Mouse (Mus musculus): ENCODE measurements around the gene Tfdp2.
"Not testable (repeated sequence)": the region's sequence is repeated elsewhere in the genome, so short reads cannot be mapped to it uniquely, and the experiment has no call there.

Tfdp2 gene

DNA sequence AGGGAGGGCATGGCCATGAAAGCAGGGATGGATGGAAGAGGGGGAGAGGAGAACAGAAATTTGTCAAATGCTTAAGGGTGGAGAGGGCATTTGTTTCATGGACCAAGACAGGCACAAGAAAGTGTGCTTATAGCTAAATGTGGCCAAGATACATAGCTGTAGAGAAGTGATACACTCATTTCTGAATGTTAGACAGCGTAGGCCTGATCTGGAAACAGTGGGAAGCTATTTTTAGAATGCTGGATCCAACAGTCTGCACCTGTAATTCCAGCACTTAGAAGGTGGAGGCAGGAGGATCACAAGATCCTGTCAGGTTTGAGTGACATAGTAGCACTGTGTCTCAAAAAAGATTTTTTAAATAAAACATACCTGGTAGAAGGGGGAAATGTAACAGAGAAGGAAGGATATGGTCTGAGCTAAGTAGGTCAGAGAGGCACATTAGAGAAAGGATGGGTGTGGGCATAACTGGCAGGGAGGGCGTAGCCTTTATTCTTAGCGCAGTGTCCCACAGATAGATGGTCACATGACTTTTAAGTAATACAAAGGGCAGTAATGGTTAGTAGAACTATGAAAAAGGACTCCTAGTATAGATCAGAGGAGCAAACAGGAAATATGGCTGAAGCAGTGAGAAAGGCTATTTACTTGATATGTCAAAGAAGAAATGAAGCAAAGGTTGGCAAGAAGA, 103.4 kb downstream of the Tfdp2 start:
- DNase-seq (ENCODE audit: low read depth, low spot score) = no peak

DNA sequence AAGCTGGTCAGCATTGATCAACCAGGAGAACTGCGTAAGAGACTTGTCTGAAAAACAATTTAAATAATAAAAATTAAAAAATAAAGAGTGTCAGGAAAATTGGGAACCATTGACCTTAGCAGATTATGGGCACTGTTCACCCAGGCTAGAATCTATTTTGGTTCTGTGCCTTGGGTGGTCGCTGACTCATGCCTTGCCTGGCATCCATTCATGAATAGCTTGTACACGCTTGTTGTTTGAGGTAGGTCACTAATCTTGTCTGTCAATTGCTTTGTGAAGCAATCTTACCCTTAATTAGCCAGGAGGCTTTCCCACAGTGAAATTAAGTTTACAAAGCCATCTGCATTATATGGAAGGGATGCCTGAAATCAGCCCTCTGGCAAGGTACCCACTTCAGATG, 112.7 kb downstream of the Tfdp2 start:
- no peak for DNase-seq (ENCODE audit: low read depth, low spot score)

DNA sequence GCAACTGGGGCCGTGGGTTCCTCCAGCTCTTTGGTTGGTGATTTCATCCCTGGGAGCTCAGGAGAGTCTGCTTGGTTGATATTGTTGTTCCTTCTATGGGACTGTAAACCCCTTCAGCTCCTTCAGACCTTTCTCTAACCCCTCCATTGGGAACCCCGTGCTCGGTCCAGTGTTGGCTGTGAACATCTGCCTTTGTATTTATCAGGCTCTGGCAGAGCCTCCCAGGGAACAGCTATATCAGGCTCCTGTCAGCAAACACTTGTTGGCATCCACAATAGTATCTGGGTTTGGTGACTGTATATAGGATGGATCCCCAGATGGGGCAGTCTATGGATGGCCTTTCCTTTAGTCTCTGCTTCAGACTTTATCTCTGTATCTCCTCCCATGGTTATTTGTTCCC, 116.0 kb downstream of the Tfdp2 start:
- no peak for DNase-seq (ENCODE audit: low read depth, low spot score)

DNA sequence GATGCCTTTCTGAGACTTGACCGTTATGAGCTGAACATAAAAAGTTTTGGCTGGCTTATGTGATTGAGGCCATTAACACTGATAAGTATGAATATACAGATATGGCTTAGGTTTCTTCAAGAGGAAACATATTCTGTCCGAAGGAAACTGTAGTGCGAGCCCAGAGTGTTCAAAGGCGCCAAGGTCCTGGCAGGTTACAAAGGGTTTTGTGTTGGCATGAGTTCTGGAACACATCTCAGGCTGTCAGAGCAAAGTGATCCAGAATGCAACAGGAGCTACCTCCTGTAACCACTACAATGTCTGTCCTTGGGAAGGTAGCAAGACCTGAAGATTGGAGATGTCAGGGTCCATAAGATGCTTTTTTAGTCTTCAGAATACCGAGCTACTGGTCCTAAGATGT, 123.3 kb downstream of the Tfdp2 start:
- DNase-seq (ENCODE audit: low read depth, low spot score) = no peak

DNA sequence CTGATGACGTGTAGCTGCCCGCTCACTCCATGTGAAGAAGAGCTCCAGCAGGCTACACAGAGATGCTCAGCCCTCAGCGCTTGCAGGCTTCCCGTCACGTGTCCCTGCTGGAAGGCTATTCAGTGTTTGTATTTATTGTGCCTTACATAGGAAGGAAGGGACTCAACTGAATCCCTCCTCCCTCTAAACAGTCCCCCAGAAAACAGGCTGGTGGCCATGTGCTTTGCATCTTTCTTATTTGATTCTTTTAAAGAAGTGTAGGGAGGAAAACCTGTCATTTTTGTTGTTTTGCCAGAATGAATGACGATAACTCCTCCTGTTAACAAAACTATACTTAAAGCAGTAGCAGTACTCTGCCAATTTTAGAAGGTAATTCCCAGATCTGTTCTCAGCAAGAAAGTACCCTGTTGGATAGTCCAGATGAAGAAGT, 124.5 kb downstream of the Tfdp2 start:
- DNase-seq (ENCODE audit: low read depth, low spot score) = no peak

DNA sequence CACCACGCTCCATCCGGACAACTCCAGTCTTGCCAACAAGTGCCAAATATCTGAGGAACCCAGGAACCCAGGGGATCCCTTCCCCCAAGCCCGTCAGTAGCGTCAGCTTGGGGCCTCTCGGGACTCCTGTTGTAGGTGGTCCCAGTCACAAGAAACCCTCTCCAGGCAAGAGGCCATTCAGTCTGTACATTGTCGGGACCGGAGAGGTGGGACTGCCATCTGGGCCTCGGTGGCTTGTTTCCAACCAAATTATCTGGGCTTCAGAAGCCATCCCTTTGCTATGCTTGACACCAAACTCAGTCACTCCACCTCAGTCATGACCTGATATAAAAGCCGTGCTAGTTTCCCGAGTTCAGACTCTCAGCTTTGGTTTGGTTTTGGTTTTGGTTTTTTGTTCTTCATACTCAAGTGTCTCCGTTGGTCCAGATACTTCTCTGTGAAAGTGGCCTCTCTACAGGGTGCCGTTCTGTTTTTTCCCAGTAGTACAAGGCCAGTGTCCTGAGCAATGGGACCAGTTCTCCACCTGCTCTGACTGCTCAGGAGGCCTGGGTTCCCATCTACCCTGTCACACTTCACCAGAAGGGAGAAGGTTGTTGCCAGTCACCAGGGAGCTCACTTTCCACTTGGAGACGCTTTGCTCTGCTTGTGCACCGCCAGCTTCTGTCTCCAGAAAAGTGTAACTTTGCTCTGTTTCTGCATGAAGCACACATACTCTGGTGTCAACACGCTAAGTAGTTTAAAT, 126.5 kb downstream of the Tfdp2 start:
- DNase-seq (ENCODE audit: low read depth, low spot score) = no peak

DNA sequence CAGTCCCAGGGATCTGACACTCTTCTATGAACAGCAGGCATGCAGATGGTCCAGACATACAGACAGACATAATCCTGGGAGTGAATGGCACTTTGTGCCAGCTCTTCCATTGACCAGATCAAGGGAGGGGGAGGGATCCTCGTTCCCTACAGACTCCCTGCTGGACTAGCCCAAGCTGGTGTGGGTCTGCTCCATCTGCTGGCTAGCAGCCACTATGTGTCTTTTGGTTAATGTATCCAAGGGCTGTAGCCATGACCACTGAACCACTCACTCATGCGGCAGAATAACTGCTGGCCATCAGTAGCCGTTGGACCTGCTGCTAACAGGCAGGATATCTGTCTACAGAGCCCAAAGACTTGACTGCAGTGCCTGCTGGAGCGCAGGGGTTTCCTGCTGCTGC, 128.4 kb downstream of the Tfdp2 start:
- DNase-seq (ENCODE audit: low read depth, low spot score) = no peak

DNA sequence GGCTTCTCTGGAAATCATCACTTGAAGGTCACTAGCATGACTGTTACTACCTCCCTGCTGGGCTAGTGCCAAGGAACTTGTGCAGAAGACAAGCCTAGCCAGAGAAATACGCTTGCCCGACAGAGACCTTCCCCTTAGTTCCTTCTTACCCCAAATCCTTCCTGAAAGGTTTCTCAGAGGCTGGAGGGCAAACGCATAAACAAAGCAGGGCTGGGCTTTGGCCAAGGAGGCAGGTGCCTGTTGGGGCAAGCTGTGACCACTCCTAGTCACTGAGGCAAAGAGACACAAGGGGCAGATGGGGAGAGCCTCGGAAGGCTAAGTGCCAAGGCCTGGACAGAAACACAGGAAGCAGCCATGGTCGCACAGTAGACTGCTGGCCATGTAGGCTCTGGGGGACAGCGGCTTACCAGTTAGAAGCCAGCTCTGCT, 130.4 kb downstream of the Tfdp2 start:
- no peak for DNase-seq (ENCODE audit: low read depth, low spot score)

DNA sequence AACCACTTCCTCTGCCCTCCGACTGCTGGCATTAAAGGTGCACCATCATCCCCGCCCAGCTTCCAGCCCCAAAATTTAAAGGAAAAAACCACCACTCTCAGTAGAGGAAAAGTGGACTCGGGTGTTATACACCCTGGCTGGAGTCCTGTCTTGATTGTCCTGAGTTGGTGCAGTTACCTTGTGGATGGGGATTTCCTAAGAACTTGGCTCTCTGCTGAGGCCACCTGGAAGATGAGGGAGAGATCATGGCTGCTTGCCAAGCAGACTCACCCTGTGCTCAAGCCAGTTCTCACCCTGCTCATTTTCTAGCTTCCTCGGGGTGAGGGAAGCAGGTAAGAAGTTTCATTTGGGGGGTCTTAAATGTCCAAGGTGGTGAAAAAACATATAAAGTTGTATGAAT, 132.2 kb downstream of the Tfdp2 start:
- no peak for DNase-seq (ENCODE audit: low read depth, low spot score)

DNA sequence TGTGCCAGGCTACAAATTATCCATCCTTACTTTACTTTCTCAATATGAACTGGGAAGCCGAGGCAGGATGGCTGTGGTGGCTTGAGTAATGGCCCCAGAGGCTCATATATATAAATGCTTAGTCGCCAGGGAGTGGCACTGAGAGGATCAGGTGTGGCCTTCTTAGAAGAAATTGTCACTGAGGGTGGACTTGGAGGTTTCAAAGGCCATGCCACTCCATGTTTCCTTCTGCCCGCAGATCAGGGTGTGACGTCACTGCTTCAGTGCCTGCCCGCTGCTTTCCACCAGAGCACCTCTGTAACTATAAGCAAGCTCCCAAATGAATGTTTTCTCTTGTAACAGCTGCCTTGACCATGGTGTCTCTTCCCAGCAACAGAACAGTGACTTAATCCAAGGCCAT, 135.1 kb downstream of the Tfdp2 start:
- DNase-seq (ENCODE audit: low read depth, low spot score) = no peak

DNA sequence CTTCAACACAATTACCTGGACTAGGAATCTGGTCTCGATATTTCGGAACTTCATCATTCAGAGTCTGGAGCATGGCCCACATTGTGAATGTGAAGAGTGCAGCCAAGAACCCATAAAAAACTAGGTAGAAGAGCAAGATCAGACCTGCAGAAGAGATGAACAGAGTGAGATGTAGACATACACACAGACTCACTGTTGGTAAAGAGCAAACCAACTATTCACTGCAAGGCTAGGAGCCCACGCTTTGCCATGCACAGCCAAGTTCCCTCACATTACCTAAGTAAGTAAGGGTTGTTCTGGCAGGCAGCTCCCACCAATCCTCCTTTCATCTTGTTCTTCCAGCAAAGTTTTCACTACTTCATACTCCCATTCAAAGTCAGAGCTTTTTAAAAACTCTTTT, 149.7 kb downstream of the Tfdp2 start:
- no peak for DNase-seq (ENCODE audit: low read depth, low spot score)

DNA sequence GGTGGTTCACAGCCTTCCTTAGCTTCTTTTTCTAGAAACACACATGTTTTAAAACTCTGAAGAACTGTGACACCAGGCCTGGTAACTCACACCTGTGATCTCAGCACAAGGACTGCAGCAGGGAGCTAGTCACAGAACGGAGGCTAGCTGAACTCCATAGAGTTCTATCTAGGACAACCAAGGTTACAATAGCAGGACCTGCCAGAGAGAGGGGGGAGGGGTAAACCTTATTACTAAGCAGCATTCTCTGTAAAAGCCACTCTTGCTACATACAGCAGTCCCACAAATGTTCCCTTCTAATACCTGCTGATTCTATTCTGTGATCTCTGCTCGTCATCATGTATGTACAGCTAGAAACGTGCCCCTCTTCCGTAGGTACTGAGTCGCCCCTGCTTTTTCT, 152.8 kb downstream of the Tfdp2 start:
- no peak for DNase-seq (ENCODE audit: low read depth, low spot score)

DNA sequence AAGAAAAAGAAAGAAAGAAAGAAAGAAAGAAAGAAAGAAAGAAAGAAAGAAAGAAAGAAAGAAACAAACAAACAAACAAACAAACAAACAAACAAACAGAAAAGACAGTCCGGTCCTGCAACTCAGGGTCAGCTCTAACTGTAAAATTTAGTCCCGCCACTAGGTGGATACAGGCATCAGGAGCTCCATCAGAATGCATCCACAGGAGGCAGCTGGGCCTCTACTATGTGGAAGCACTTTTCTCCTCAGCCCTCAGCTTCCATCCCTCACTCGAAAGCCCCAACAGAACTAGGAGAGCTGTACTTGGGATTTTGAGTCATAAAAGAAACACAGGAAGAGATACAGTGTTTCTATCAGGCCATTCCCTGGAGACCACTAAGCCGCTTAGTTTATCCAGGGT, 153.9 kb downstream of the Tfdp2 start:
- peak; percentile 34 for DNase-seq (ENCODE audit: low read depth, low spot score)

DNA sequence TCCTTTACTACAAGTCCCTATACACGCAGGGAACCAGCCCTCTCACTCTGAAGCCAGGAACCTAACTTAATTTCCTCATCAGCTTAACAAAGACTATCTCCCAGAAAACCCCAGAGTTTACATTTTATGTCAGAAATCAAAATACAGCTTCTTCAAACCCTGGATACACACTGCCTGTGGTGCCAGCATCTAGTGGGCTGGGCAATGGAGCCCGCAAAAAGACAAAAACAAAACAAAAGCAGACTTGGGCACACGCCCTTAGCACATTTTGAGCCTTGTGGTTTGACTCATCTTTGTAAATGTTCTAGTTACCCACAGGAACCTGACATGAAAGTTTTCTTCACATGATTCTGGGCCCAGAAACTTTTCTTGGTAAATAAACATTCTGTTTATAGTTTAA, 154.4 kb downstream of the Tfdp2 start:
- no peak for DNase-seq (ENCODE audit: low read depth, low spot score)

DNA sequence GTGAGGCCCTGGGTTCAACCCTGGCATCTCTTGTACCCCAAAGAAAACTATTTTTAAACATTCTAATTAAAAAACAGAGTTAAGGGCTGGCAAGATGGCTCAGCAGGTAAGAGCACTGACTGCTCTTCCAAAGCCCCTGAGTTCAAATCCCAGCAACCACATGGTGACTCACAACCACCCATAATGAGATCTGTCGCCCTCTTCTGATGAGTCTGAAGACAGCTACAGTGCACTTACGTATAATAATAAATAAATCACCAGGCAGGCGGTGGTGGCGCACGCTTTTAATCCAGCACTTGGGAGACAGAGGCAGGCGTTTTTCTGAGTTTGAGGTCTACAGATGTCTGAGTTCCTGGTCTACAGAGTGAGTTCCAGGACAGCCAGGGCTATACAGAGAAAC, 155.7 kb downstream of the Tfdp2 start:
- DNase-seq (ENCODE audit: low read depth, low spot score) = not testable (repeated sequence)

DNA sequence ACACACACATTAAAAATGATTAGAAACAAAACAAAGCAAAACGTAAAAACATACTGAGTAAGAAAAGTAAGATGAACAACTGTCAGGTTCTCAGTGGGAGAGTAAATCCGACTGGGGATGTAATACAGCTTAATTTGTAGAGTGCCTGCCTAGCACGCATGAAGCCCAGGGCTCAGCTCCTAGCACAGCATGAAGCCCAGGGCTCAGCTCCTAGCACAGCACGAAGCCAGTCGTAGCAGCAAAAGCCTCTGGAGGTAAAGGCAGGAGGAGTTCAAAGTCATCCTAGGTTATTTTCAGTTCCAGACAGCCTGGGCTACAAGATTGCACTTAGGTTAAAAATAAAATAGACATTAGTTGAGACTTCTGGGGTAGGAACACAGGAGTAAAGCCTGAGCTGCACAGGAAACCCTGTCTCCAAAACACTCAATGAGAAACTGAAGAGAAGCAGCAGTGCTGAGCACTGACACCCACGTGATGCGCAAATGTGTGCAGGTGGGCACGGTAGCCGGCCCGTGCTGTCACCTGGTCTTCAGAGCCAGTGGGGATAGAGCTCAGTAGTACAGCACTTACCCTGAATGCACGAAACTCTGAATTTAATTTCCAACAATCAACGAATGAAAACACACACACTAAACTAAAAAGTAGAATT, 157.2 kb downstream of the Tfdp2 start:
- no peak for DNase-seq (ENCODE audit: low read depth, low spot score)

DNA sequence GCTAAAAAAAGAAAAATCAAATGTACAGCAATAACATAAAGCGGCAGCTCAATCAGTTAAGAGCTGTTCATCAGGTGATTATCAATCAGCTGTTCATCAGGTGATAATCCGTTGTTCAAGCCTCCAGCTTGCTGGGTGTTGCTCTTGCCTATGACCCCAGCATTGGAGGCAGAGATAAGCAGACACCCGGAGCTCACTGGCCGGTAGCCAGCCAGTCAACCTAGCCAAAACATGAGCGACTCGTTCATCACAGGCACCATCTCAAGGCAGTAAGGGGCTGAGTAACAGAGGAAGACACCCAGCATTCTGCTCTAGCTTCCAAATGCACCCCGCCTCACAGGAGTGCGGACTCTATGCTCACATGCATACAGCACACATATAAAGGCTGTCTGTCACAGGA, 157.7 kb downstream of the Tfdp2 start:
- DNase-seq (ENCODE audit: low read depth, low spot score) = no peak

DNA sequence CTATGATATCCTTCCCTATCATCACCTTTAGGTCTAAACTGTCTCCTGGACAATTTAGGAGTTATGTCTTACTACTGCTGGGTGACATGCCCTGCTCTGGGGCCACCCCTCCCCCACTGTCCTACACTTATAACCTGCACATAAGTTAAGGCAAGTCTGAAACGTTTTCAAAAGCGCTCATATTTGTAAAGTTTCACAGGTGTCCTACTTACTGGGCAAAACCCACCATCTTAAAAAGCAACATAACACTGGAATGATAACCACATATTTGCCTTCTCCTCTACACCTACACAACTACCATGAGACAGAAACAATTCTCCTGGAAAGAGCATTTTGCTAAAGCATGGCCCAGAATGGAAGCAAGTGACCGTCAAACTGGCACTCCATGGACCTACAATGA, 164.0 kb downstream of the Tfdp2 start:
- DNase-seq (ENCODE audit: low read depth, low spot score) = no peak

DNA sequence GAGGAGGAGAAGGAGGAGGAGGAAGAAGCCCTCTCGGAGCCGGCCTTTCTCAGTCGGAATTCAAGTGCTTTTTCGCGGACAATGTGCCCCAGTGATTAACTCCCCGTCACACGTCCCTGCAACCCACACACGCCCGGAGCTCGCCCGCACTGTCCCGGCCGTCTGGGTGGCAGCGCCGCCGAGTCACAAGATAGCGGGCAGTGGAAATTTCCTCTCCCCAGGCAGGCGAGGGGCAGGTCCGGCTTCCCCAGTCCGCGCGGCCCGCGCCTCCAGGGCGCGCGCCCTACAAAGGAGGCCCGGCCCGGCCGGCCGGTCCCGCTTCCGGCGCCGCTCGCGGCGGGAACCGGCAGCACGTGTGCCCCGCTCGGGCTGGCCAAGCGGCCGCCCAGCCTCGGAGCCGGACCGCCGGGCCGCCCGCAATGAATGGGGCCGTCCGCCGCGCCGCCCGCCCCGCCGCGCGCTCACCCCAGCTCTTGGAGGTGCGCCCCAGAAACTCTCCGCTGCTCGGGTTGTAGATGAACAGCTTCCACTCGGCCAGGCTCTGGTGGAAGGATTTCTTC, 167.6 kb downstream of the Tfdp2 start:
- peak; percentile 54 for DNase-seq (ENCODE audit: low read depth, low spot score)

DNA sequence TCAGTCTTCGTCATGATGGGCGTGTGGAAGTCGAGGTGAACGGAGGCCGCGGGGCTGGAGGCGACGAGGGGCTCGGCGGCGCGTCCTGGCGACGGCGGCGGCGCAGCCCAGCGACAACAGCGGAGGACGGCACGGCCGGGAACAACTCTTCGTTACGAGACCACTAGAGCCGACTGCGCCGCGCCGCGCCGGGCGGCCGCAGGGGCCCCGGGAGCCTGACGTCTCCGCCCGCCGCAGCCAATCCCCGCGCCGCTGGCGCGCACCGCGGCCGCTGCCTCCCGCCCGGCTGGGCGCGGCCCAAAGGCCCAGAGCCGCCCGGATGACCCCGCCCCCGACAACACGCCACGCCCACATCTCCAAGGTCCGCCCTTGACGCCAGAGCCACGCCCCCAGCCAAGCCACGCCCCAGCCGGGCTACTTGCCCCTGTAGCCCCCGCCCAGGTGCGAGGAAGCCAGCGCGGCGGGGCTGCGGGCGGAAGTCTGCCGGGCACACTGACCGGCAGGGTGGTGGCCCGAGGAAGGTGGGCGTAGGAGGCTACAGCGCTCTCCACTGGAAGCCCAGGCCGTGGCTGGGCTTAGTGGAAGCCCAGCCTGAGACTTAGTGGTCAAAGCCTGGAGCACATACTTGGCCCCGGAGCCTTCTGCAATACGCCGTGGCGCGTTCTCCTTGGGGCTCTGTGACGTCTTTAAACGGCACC, 168.2 kb downstream of the Tfdp2 start, which contains the start of gene Atp1b3:
Gene Atp1b3, minus strand, starts transcription at position 302 of the 698 bp plus-strand sequence.
- DNase-seq (ENCODE audit: low read depth, low spot score) = peak; percentile 96

DNA sequence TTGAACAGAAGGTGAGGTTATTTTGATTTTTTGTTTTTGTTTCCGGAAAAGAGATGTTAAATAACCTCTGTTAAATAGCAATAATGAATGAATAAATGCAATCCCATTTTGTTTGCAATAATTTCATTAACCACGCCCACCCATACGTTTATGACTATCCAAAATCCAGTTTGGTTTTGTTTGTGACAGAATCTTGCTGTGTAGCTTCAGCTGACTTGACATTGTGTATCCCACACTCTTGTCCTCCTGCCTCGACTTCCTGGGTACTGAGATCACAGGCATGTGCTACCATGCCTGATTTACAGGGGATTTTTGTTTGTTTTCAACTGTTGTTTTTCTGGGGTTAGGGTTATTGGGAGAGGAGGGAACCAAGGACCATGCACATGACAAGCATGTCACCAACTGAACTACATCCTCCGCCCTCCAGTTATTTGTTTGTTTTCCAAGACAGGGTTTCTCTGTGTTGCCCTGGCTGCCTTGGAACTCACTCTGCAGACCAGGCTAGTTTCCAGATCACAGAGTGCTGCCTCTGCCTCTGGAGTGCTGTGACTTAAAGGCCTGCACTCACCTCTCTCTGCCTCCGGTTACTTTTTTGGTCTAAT, 169.3 kb downstream of the Tfdp2 start:
- DNase-seq (ENCODE audit: low read depth, low spot score) = no peak
